Mouse (Mus musculus) myocyte (in vitro differentiated cells): Measurements from ENCODE around the gene Jmjd1c.

Experiments used
- POLR2A ChIP-seq: IDR thresholded peaks from one replicate; pipeline ENCODE4 v1.6.1; 2011; ENCODE audit warnings: low read depth, mild to moderate bottlenecking, control low read depth, moderate library complexity; ENCODE audit not compliant: insufficient read length
- USF1 ChIP-seq: IDR thresholded peaks from one replicate; pipeline ENCODE4 v1.6.1; 2011; ENCODE audit warnings: low read depth, mild to moderate bottlenecking, control low read depth, moderate library complexity

- TF ChIP-seq POLR2A (no peak), USF1 (no peak)
Observed at GRCm38 (mm10) chr10:67189057-67189456, 93.1 kb downstream of the Jmjd1c start.
